11 mouse cellular contexts compared by ENCODE assay signal in genomic region chr14:84263936-84264335, GRCm38 (mm10).
"Had no signal": no experiment of that assay in that cellular context is flagged by ENCODE, and none has a peak within 500 bp of the region (broad histone marks: within the 10 kb centered on the region; RNA-seq: fewer than 3 reads in every experiment).

No protein-coding gene starts in this region.

- DNase-seq: left cerebral cortex, postnatal 4 days; liver; liver, embryonic 13.5 days; liver, postnatal 0 days; lung, adult 18-20 months; lung, adult 2 months; lung, embryonic 14.5 days; lung, postnatal 10 days; lung, postnatal 14 days; lung, postnatal 4 days; midbrain, embryonic 14.5 days had no signal
